Mouse (Mus musculus): ENCODE results near the gene Fus. TPM values are rescaled to one million over a fixed set of nuclear protein-coding genes. Genes with fewer than 3 reads are reported as not detected.

The Fus gene
- polyA plus RNA-seq, 1 experiment from 2014 or later = 139 TPM

DNA sequence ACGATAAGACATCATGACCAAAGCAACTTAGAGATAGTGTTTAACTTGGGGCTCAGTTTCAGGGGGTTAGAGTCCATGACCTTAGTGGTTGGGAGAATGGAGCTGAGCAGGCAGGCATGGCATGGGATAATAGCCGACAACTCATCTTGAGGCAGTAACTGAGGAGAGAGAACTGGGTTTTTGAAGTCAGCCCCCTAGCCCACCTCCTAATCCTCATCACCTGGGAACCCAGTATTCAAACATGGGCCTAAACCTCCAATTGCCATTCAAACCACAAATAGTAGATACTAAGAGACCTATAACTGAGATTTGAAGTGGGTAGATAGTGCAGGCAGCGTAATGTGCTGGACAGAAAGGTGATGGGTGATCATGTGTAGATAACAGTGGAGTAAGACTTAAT lies 13.3 kb downstream of the Fus start:
- Histone ChIP-seq H3K27ac (ENCODE audit: low read length) (no peak overlapping the region), H3K9ac (replicated peaks; ENCODE audit: low read depth) (no peak overlapping the region), H3K36me3 (ENCODE audit: insufficient read depth, low read length) (peaks cover 76% of the 10 kb centered on the region), H3K27me3 (replicated peaks; ENCODE audit: insufficient read depth, low read length) (no peaks in the 10 kb centered on the region), H3K4me3 (ENCODE audit: low read depth, low read length) (no peak overlapping the region), H3K9me3 (ENCODE audit: low read length) (no peaks in the 10 kb centered on the region), H3K4me2 (replicated peaks; ENCODE audit: low read depth, low read length) (no peak overlapping the region), H3K4me1 (ENCODE audit: insufficient read depth, low read depth, low read length) (no peaks in the 10 kb centered on the region)
- ATAC-seq (no peak), DNase-seq (ENCODE audit: low spot score) (no peak)
- WGBS = 89% methylated on average over 3 of the region's 3 CpGs
- TF ChIP-seq EP300 (IDR thresholded peaks at IDR 0.05) (no peak), CTCF (IDR thresholded peaks at IDR 0.05) (no peak)

DNA sequence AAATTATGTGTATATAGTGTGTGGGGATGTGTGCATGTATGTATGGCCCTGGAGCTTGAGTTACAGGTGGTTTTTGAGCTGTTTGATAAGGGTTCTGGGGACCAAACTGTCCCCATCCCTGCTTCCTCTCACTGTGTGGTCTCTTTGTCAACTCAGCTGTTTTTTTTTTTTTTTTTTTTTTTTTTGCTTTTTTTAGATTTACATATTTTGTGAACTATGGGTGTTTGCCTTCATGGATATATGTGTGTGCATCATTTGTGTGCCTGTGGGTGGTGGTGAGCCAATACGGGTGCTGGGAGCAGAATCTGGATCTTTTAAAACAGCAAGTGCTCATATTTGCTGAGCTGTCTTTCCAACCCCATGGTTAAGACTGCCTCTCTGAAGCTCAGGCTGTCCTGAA lies 21.6 kb downstream of the Fus start:
- Histone ChIP-seq H3K4me2 (replicated peaks; ENCODE audit: low read depth, low read length) (no peak overlapping the region), H3K27ac (ENCODE audit: low read length) (no peak overlapping the region), H3K4me1 (ENCODE audit: insufficient read depth, low read depth, low read length) (peaks cover 13% of the 10 kb centered on the region; the same call in 1 of the 2 replicates), H3K27me3 (replicated peaks; ENCODE audit: insufficient read depth, low read length) (no peaks in the 10 kb centered on the region), H3K4me3 (ENCODE audit: low read depth, low read length) (no peak overlapping the region), H3K9me3 (ENCODE audit: low read length) (no peaks in the 10 kb centered on the region), H3K36me3 (ENCODE audit: insufficient read depth, low read length) (peaks cover 8% of the 10 kb centered on the region; the same call in 1 of the 2 replicates), H3K9ac (replicated peaks; ENCODE audit: low read depth) (no peak overlapping the region)
- TF ChIP-seq EP300 (IDR thresholded peaks at IDR 0.05) (no peak), CTCF (IDR thresholded peaks at IDR 0.05) (no peak)
- no peak for DNase-seq (ENCODE audit: low spot score)
- no peak for ATAC-seq
- WGBS = 80% methylated on average over 1 of the region's 1 CpGs

DNA sequence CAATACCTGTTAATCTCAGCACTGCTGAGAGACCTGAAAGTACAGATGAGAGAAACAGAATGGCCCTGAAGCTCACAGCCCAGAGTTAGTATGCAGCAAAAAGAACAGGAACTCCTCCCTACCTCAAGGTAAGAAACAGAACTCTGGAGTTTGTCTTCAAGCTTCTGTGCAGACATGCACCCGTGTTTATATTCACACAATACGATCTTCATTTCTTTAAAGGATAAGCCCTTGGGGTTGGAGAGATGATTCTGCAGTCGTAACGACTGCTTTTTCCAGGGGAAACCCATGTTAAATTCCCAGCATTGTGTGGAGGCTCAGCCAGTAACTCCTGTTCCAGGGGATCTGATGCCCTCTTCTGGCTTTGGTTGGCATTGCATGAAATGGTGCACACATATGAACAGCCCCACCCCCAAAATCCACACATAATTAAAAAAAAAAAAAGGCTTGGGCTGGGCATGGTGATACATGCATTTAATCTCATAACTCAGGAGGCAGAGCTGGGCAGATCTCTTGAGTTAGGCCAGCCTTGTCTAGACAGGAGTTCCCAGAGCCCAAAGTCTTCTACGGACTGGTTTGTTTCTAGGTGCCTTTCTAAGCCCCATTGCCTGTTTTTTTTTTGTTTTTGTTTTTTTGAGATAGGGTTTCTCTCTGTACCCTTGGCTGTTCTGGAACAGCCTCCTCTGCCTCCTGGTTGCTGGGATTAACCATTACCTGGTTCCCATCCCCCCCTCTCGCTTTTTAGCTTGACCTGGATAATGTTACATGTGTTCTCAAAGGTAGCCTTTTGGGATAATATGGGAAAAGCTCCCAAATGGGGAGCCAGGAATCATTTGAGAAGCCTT lies 24.6 kb downstream of the Fus start:
- 46% methylated on average over 6 of the region's 6 CpGs for WGBS
- DNase-seq (ENCODE audit: low spot score) = peak; percentile 69
- peak; percentile 70 for ATAC-seq
- H3K27me3 ChIP-seq (replicated peaks; ENCODE audit: insufficient read depth, low read length) = no peaks in the 10 kb centered on the region
- H3K9ac ChIP-seq (replicated peaks; ENCODE audit: low read depth) = no peak overlapping the region
- no peaks in the 10 kb centered on the region for H3K9me3 ChIP-seq (ENCODE audit: low read length)
- H3K27ac ChIP-seq (ENCODE audit: low read length) = no peak overlapping the region
- TF ChIP-seq EP300 (IDR thresholded peaks at IDR 0.05) = no peak
- TF ChIP-seq CTCF (IDR thresholded peaks at IDR 0.05) = peak; percentile 75
- no peak overlapping the region for H3K4me2 ChIP-seq (replicated peaks; ENCODE audit: low read depth, low read length)
- H3K4me3 ChIP-seq (ENCODE audit: low read depth, low read length) = no peak overlapping the region
- H3K36me3 ChIP-seq (ENCODE audit: insufficient read depth, low read length) = no peaks in the 10 kb centered on the region
- peaks cover 13% of the 10 kb centered on the region; the same call in 1 of the 2 replicates for H3K4me1 ChIP-seq (ENCODE audit: insufficient read depth, low read depth, low read length)

DNA sequence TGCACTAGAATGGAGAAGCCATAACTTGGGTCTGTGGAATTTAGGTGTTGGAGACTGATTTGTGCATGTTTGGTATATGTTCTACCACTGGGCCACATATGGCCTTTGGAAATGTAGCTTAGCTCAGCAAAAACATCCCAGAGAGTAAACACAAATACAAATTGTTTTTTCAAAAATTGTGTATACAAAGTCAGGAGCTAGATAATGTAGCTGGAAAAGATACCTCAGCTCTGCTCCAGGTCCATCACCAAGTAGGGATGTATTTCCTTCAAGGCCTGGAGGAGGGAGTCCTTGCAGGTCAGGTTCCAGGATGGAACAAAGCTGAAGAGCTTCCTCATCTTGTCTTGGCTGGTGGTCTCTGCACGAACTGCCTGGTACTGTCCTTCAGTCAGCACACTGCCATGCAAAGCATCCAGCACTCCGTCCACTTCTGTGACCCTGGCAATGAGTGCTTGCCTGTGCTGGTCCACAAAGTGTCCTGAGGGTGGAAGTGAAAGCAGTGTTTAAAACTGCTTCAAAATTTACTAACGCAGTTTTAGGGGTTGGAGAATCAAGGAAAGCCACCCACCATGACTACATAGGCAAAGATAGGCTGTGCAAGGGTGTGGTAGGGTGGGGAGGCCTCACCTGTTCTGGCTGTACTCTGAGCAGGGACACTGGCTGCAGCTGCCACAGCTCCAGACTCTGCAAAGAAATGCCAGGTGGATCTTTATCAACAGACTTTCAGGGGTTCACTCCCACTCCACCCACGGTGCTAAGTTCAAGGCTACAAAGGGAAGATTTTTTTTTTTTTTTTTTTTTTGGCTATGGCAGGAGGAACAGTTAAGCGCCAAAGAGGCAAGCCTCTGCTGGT lies 25.5 kb downstream of the Fus start:
- no peak overlapping the region; the same call in 1 of the 2 replicates for H3K27ac ChIP-seq (ENCODE audit: low read length)
- H3K9ac ChIP-seq (replicated peaks; ENCODE audit: low read depth) = no peak overlapping the region
- DNase-seq (ENCODE audit: low spot score) = no peak
- peaks cover 13% of the 10 kb centered on the region; the same call in 1 of the 2 replicates for H3K4me1 ChIP-seq (ENCODE audit: insufficient read depth, low read depth, low read length)
- TF ChIP-seq EP300 (IDR thresholded peaks at IDR 0.05) (no peak), CTCF (IDR thresholded peaks at IDR 0.05) (no peak)
- 0 out of 2 replicates have a peak, but pooled peaks have one; percentile 6 for ATAC-seq
- no peaks in the 10 kb centered on the region for H3K9me3 ChIP-seq (ENCODE audit: low read length)
- no peaks in the 10 kb centered on the region for H3K27me3 ChIP-seq (replicated peaks; ENCODE audit: insufficient read depth, low read length)
- 34% methylated on average over 5 of the region's 5 CpGs for WGBS
- peak overlapping the region; percentile 25; the same call in 1 of the 2 replicates for H3K4me3 ChIP-seq (ENCODE audit: low read depth, low read length)
- H3K36me3 ChIP-seq (ENCODE audit: insufficient read depth, low read length) = no peaks in the 10 kb centered on the region
- H3K4me2 ChIP-seq (replicated peaks; ENCODE audit: low read depth, low read length) = peak overlapping the region; percentile 61

DNA sequence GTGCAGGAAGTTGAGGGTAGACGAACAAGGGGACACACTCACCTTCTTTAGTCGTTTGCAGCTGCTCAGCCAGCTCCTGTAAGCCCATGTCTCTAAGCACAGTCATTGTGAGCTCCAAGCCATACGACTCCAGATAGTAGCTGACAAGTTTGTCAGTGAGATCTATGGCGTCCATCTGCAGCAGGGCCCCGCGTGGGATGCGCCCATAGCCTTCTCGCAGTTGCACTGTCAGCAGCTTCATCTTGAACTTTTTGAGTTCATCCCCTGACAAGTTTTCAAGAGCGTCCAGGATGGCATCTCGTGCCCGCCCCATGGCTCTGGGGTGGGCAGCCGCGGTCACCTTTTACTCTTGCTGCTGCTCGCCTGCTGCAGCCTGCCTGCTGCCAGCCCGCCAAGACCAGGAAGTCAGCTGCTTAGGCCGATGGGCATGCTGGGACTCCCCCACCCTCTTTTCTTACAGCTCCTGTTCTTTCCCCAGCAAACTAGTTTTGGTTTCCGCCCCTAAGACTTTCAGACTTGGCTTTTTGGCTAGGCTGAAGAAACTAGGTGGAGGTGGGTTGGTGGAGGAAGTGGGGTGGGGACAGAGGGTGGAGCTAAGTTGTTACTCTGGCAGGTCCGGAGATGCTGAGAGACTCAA lies 26.2 kb downstream of the Fus start, which contains the start of gene Pycard:
Gene Pycard (minus strand): TSS at position 527 of the 637 bp plus-strand sequence.
- Histone ChIP-seq H3K36me3 (ENCODE audit: insufficient read depth, low read length) (no peaks in the 10 kb centered on the region), H3K27me3 (replicated peaks; ENCODE audit: insufficient read depth, low read length) (no peaks in the 10 kb centered on the region), H3K9ac (replicated peaks; ENCODE audit: low read depth) (no peak within 1 kb of the TSS), H3K4me3 (ENCODE audit: low read depth, low read length) (peak within 1 kb of the TSS; percentile 25), H3K4me1 (ENCODE audit: insufficient read depth, low read depth, low read length) (peaks cover 13% of the 10 kb centered on the region; the same call in 1 of the 2 replicates), H3K27ac (ENCODE audit: low read length) (peak within 1 kb of the TSS; percentile 38; the same call in 1 of the 2 replicates), H3K9me3 (ENCODE audit: low read length) (no peaks in the 10 kb centered on the region), H3K4me2 (replicated peaks; ENCODE audit: low read depth, low read length) (peak within 1 kb of the TSS; percentile 61)
- no peak for TF ChIP-seq CTCF (IDR thresholded peaks at IDR 0.05)
- TF ChIP-seq EP300 (IDR thresholded peaks at IDR 0.05) = no peak
- ATAC-seq (peak; percentile 65), DNase-seq (ENCODE audit: low spot score) (peak; percentile 77)
- 12% methylated on average over 17 of the region's 18 CpGs for WGBS

All from lung, postnatal 0 days (tissue).